Mouse (Mus musculus) adrenal gland, postnatal 0 days (tissue): Measurements from ENCODE around the gene Wdr49. TPM values are rescaled to one million over a fixed set of nuclear protein-coding genes. Genes with fewer than 3 reads are reported as not detected.

Source experiments
- polyA plus RNA-seq: library from polyadenylated mRNA; unstranded; fragments of >200 nt; fragmentation: Nextera tagmentation; extraction: Ambion mirVana; gene quantifications from 2 replicates; pipeline ENCODE4 v1.2.1, GENCODE M21; 2015

Gene Wdr49
- not detected in 2 replicates for polyA plus RNA-seq

DNA sequence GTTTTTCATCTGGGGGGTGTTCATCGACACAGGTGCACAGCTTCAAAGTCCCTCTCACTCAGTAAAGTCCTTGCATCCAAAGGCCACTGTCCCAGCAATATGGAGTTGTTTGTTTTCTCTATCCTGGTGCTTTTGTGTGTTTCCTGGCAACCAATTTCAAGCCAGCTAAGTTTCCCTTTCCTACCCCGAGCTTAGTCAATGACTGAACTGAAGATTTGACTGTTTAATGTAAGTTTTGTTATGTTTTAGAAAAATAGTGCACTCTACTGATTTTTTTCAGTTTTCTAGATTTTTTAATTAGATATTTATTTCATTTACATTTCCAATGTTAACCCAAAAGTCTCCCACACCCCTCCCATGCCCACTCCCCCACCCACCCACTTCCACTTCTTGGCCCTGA, at the start of gene Wdr49:
Gene Wdr49 (minus strand): TSS at position 101 of the 400 bp plus-strand sequence.

DNA sequence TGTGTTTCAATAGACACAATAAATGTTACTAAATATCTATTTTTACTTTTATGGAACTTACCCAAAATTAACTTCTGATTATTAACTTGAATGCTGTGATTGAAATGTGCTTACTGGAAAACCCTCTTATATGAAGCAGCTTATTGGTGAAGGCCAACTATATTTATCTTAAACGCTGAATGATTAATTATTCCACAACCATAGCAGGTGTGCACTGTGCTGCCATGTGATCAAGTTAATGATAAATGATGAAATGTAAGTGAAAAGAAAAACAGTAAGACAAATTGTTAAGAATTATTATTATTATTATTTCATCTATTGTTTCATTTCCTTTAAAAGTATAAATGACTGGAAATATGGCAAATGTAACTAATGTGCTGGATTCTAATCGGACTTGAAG, 212.0 kb downstream of the Wdr49 start, which contains the start of gene Serpini2:
Gene Serpini2 (minus strand): TSS at position 101 of the 400 bp plus-strand sequence.

Other genes with a start within 250 kb of the Wdr49 start
- gene Serpini2, start 212.1 kb downstream of the Wdr49 start, polyA plus RNA-seq, result not detected in 2 replicates
- 176 and 269 TPM in 2 replicates for gene Pdcd10, start 74.7 kb upstream of the Wdr49 start, polyA plus RNA-seq
- 10.2 and 23.6 TPM in 2 replicates for gene Serpini1, start 75.4 kb upstream of the Wdr49 start, polyA plus RNA-seq